Mouse (Mus musculus): Measurements from ENCODE around the gene Slc9a1.

Gene Slc9a1

GRCm38 (mm10) chr4:133403611-133404228, 34.2 kb downstream of the Slc9a1 start:
- DNase-seq (ENCODE audit: low spot score), result no peak

- no peak for DNase-seq (ENCODE audit: low spot score)
Measured at GRCm38 (mm10) chr4:133404256-133404655, 34.8 kb downstream of the Slc9a1 start.

GRCm38 (mm10) chr4:133406313-133407056, 37.0 kb downstream of the Slc9a1 start:
- DNase-seq (ENCODE audit: low spot score), result no peak

- DNase-seq (ENCODE audit: low spot score), result no peak
Measured at GRCm38 (mm10) chr4:133407114-133407787, 37.7 kb downstream of the Slc9a1 start.

- DNase-seq (ENCODE audit: low spot score), result no peak
Measured at GRCm38 (mm10) chr4:133408006-133408405, 38.5 kb downstream of the Slc9a1 start.

GRCm38 (mm10) chr4:133410994-133411393, 41.5 kb downstream of the Slc9a1 start:
- DNase-seq (ENCODE audit: low spot score), result no peak

- DNase-seq (ENCODE audit: low spot score), result no peak
Measured at GRCm38 (mm10) chr4:133412096-133412495, 42.6 kb downstream of the Slc9a1 start.

- DNase-seq (ENCODE audit: low spot score), result no peak
Measured at GRCm38 (mm10) chr4:133412575-133413540, 43.4 kb downstream of the Slc9a1 start.

- no peak for DNase-seq (ENCODE audit: low spot score)
Measured at GRCm38 (mm10) chr4:133413617-133414016, 44.1 kb downstream of the Slc9a1 start.

GRCm38 (mm10) chr4:133414920-133415319, 45.4 kb downstream of the Slc9a1 start:
- DNase-seq (ENCODE audit: low spot score), result no peak

- peak; percentile 91 for DNase-seq (ENCODE audit: low spot score)
Measured at GRCm38 (mm10) chr4:133419312-133420004, 50.0 kb downstream of the Slc9a1 start.

- DNase-seq (ENCODE audit: low spot score), result no peak
Measured at GRCm38 (mm10) chr4:133421989-133422388, 52.5 kb downstream of the Slc9a1 start.

- DNase-seq (ENCODE audit: low spot score), result no peak
Measured at GRCm38 (mm10) chr4:133422601-133423000, 53.1 kb downstream of the Slc9a1 start.

GRCm38 (mm10) chr4:133423108-133423507, 53.6 kb downstream of the Slc9a1 start:
- DNase-seq (ENCODE audit: low spot score), result peak; percentile 81

- DNase-seq (ENCODE audit: low spot score), result no peak
Measured at GRCm38 (mm10) chr4:133423691-133424090, 54.2 kb downstream of the Slc9a1 start.

- peak; percentile 80 for DNase-seq (ENCODE audit: low spot score)
Measured at GRCm38 (mm10) chr4:133424100-133424499, 54.6 kb downstream of the Slc9a1 start.

- no peak for DNase-seq (ENCODE audit: low spot score)
Measured at GRCm38 (mm10) chr4:133426141-133426540, 56.6 kb downstream of the Slc9a1 start.

- no peak for DNase-seq (ENCODE audit: low spot score)
Measured at GRCm38 (mm10) chr4:133431508-133431907, 62.0 kb downstream of the Slc9a1 start.

GRCm38 (mm10) chr4:133432560-133433171, 63.2 kb downstream of the Slc9a1 start:
- no peak for DNase-seq (ENCODE audit: low spot score)

- DNase-seq (ENCODE audit: low spot score), result no peak
Measured at GRCm38 (mm10) chr4:133435921-133436320, 66.4 kb downstream of the Slc9a1 start.
